Mouse (Mus musculus) bone marrow macrophage, adult 2 months (primary cell): ENCODE measurements around the gene Fgfr2. TPM values are rescaled to one million over a fixed set of nuclear protein-coding genes. Genes with fewer than 3 reads are reported as not detected.

Experiments
- H3K27ac ChIP-seq: 2 replicates; pipeline ENCODE4 v1.5.1; 2012; ENCODE audit warnings: low read depth, low read length; ENCODE audit not compliant: insufficient read depth
- H3K4me1 ChIP-seq: 2 replicates; pipeline ENCODE4 v1.6.1; 2012; ENCODE audit warnings: low read length; ENCODE audit not compliant: control insufficient read depth, insufficient read depth
- H3K4me3 ChIP-seq: 2 replicates; pipeline ENCODE4 v1.5.1; 2012; ENCODE audit warnings: mild to moderate bottlenecking, low read length, moderate library complexity; ENCODE audit not compliant: insufficient read depth
- CTCF ChIP-seq: IDR thresholded peaks from 2 replicates; pipeline ENCODE4 v1.5.1; 2012; ENCODE audit warnings: low read depth, mild to moderate bottlenecking, low read length, moderate library complexity
- POLR2A ChIP-seq: IDR thresholded peaks from 2 replicates; pipeline ENCODE4 v1.6.1; 2012; ENCODE audit warnings: mild to moderate bottlenecking, low read depth, low read length, borderline replicate concordance
- polyA plus RNA-seq: library from polyadenylated mRNA; stranded (reverse); fragments of >200 nt; gene quantifications from 2 replicates; pipeline ENCODE4 v1.2.4, GENCODE M21; 2012; ENCODE audit not compliant: missing spikeins, insufficient read depth, insufficient read length

Gene Fgfr2
- polyA plus RNA-seq, 1 experiment: 0.27 TPM

DNA sequence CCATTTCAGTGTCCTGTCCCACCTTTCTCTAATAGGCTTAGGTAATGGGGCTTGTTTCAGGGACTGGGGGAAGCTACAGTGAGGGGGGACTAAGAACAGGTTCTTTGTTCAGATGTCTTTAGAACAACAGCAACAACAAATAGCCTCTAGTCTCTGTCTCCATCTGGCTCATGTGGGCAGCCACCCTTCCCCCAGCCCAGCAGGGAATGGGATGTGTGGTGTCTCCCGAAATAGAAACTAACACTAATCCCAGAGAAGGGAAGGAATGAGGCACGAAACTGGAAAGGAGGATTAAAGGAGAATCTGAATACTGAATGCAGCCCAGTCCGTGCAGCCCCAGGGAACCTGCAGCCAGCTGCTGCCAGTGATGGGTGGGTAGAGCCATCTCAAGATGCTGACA lies 2235.2 kb downstream of the Fgfr2 start:
- TF ChIP-seq CTCF: no peak
- no peak for TF ChIP-seq POLR2A
- Histone ChIP-seq H3K4me3 (no peak overlapping the region), H3K27ac (no peak overlapping the region), H3K4me1 (peaks cover 43% of the 10 kb centered on the region)

DNA sequence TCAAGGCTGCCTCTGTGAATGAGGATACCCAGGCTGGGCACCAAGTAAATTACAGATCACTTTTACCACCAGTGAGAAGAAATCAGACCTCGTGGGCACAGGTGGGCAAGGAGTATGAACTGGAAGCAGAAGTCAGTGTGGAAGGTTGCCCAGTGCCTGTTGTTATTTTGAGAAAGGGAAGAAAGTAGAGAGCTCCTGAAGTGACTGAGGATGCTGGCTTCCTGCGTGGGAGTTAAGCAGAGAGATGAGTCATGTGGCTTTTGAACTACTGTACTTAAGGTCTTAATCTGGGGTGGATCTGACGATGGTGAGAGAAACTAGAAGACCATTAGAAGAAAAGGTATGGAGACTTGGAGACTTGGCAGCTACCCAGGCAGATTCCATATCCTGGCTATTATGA lies 2236.9 kb downstream of the Fgfr2 start:
- TF ChIP-seq CTCF (no peak), POLR2A (no peak)
- H3K4me1 ChIP-seq: peaks cover 34% of the 10 kb centered on the region
- H3K27ac ChIP-seq: no peak overlapping the region
- H3K4me3 ChIP-seq: no peak overlapping the region

DNA sequence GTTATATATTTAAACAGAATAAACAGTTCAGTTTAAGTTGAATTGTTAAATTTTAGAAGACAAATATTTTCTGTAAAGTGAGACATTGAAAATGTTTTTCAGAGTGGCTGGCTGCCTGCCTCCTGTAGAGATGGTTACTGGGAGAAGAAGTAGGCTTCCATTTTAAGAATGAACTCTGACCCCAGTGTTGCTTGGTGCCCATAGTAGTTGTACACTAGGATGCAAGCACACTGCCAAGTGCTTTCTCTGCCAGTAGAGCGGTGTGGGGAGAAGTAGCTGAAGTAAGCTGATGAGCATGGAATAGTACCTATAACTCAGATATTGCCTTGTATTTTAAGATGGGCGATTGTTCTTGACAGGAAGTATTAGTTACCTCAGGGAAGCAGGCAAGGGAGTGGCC lies 2239.0 kb downstream of the Fgfr2 start:
- Histone ChIP-seq H3K27ac (no peak overlapping the region), H3K4me1 (peaks cover 25% of the 10 kb centered on the region), H3K4me3 (no peak overlapping the region)
- no peak for TF ChIP-seq POLR2A
- no peak for TF ChIP-seq CTCF

DNA sequence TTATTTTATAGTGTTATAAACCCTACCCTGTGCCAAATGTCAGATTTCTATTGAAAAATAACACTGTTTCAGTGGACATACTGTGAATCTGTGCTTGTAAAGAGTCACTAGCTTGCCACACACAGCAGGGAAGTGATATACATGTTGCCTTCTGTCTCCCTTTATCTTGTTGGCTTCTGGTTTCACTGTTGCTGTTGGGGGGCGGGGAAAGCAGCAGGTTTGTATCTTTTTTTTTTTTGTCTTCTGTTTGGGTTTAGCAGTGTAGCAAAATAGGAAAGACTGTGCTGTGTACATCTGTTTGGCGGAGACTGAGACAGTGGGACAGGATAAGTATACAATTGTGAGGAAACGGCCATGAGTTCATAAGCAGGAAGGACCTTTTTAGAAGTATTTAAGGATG lies 2255.9 kb downstream of the Fgfr2 start:
- TF ChIP-seq CTCF (no peak), POLR2A (no peak)
- no peak overlapping the region for H3K27ac ChIP-seq
- H3K4me3 ChIP-seq: peak overlapping the region; percentile 17; the same call in 1 of the 2 replicates
- H3K4me1 ChIP-seq: peaks cover 12% of the 10 kb centered on the region

DNA sequence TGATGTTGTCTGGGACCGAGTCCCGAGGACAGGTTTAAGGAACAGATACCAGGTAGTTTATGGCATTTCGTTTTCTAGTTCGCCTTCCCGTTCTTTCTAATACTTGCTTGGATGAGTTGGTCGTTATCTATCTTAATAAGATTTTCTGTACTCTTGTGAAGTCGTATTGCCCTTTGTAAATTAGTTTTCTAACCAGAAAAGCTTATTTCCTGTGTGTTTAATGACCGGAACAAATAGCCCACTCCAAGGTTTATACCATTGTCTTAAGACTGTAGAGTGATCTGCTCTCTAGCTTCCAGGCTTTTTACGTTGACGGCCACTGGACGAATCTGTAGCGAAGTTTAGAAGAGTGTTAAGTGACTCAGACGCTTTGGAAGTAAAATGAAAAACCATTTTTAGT lies 2256.5 kb downstream of the Fgfr2 start:
- Histone ChIP-seq H3K4me1 (peaks cover 12% of the 10 kb centered on the region), H3K4me3 (peak overlapping the region; percentile 81), H3K27ac (no peak overlapping the region)
- TF ChIP-seq CTCF: no peak
- TF ChIP-seq POLR2A: no peak

DNA sequence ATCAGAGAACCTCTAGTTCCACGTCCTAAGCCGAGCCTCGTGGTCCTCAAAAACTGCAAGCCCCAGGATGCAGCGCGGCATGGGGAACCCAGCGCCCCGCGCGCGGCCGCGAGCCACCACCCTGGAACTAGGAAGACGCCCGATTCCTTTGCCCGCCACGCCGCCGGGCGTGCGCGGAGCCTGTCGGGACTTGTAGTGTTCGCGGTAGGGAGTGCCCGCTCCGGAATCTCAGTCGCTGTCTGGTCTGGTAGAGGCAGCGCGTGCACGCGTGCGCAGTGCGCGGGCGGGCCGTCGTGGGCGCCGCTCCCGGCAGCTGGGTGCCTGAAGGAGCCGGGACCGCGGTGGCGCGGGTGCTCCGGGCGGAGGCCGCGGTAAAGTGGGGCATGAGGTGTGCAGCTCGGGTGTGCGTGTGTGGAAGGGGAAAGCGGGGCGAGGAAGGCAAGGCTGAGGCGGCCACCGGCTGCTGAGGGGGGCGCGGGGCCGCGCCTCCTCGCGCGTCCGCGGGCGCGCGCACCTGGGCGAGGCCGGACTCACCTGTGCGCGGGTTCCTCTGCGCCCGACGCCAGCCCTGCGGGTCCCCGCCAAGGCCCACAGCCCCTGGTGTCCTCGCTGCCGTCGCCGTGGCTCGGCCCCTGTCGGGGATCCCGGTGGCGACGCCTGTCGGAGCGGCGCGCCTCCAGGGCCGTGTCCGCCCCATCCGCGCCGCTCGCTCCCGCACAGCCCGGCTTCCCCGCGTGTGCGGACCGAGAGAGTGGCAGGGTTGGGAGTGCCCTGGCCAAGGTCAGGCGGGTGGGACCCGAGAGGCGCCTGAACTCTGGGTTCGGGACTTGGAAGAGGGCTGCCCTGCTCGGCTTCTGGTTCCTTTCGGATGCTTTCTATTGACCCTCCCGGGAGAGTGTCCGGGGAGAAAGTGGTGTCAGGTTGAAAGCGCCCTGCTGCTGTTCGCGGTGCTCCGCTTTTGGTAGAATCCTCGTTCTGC lies 2257.2 kb downstream of the Fgfr2 start, which contains the start of gene Plekha1:
Plekha1 (plus strand) TSS at position 144 of the 979 bp plus-strand sequence.
- H3K27ac ChIP-seq: peak within 1 kb of the TSS; percentile 35
- H3K4me3 ChIP-seq: peak within 1 kb of the TSS; percentile 81
- no peak for TF ChIP-seq CTCF
- TF ChIP-seq POLR2A: no peak
- H3K4me1 ChIP-seq: peaks cover 11% of the 10 kb centered on the region

DNA sequence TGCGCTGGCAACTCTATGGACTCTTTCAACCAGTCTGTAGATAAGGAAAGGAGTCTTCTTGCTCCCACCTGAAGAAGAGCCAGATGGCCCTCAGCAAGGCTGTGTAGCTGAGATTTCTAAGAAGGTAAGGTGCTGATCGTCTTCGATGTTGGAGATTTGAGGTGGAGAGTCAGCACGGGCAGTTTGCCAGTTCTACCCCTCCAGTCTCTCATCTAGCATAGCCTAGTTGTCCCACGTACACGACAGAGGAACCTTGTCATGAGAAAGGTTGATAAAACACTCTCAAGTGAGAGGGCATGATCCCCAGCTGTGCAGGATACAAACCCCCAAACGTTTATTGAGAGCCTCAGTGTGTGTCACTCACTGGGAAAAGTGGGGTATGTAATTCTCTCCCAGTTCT lies 2258.4 kb downstream of the Fgfr2 start:
- Histone ChIP-seq H3K27ac (no peak overlapping the region), H3K4me3 (no peak overlapping the region), H3K4me1 (peaks cover 8% of the 10 kb centered on the region)
- TF ChIP-seq POLR2A (no peak), CTCF (no peak)

DNA sequence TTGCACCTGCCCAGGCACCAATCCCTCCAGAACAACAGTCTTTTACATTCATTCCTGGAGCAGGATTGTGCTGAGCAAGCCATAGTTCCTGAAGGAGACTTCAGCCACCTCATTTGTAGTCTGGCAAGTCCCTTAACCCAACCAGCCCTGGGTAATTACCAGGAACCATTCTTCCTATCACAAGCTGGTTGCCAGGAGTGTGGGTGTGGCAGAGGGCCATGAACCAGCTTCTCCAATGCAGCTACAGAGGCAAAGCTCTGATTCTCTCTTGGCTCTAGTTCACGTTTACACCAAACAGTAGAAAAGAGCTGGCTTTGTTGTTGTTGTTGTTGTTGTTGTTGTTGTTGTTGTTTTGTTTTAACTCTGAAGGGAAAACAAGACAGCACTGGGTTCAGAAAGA lies 2260.6 kb downstream of the Fgfr2 start:
- TF ChIP-seq CTCF (no peak), POLR2A (no peak)
- Histone ChIP-seq H3K27ac (no peak overlapping the region), H3K4me1 (peaks cover 9% of the 10 kb centered on the region), H3K4me3 (no peak overlapping the region)

DNA sequence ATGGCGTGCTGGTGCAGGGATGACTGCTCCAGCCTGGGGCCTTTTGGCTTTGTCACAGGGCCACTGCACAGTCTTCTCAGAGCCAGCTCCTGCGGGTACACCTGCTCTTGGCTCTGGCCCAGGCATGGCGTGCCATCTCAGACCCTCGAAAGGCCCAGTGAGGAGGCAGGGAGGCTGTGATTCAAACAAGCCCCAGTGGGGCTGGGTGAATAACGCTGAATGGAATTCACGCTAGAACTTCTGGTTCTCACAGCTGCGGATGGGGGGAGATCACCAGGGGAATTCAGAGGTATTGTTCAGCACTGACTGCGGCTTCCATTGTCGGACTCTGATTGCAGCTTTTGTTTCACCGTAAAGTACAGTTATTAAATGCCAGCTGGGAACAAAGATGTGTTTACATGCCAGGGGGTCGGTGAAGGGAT lies 2262.4 kb downstream of the Fgfr2 start:
- no peak overlapping the region for H3K4me3 ChIP-seq
- H3K27ac ChIP-seq: no peak overlapping the region
- H3K4me1 ChIP-seq: peaks cover 7% of the 10 kb centered on the region; the same call in 1 of the 2 replicates
- TF ChIP-seq CTCF (no peak), POLR2A (no peak)

DNA sequence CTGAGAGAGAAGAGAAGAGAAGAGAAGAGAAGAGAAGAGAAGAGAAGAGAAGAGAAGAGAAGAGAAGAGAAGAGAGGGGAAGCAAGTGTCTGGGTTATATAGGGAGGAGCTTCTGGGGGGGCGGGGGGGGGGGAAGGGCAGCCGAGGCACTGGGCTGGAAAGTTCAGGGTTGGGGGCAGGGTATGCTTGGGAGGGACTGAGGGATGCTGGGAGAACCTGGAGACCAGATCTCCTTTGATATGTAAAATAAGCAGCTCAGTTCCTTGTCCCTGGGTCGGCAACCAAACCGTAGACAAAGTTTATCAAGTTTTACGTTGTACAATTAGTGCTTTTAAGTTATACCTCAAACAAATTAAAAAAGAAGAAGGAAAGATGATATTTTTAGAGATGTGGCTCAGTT lies 2263.2 kb downstream of the Fgfr2 start:
- TF ChIP-seq POLR2A (no peak), CTCF (no peak)
- H3K4me3 ChIP-seq: no peak overlapping the region
- peaks cover 5% of the 10 kb centered on the region; the same call in 1 of the 2 replicates for H3K4me1 ChIP-seq
- no peak overlapping the region for H3K27ac ChIP-seq
